Mouse (Mus musculus) urinary bladder, postnatal 10 days (tissue): ENCODE measurements around the gene Elp6.

Source experiments
- DNase-seq: peaks from one replicate; pipeline ENCODE4 v3.0.0; 2022; ENCODE audit warnings: low spot score

Gene Elp6

GRCm38 (mm10) chr9:110304969-110305651 is at the start of gene Elp6:
Gene Elp6, plus strand, starts transcription at chr9:110305173.
- DNase-seq: peak; percentile 51

- DNase-seq: no peak
These were observed 49.5 kb upstream of the Elp6 start for GRCm38 (mm10) chr9:110255407-110256019.

GRCm38 (mm10) chr9:110258646-110259045 is 46.3 kb upstream of the Elp6 start:
- no peak for DNase-seq

GRCm38 (mm10) chr9:110259118-110259517 is 45.9 kb upstream of the Elp6 start:
- no peak for DNase-seq

GRCm38 (mm10) chr9:110263181-110263580 is 41.8 kb upstream of the Elp6 start:
- DNase-seq: no peak

GRCm38 (mm10) chr9:110264991-110265390 is 40.0 kb upstream of the Elp6 start:
- DNase-seq: no peak

- no peak for DNase-seq
These were observed 36.6 kb upstream of the Elp6 start for GRCm38 (mm10) chr9:110268416-110268815.

- DNase-seq: no peak
These were observed 32.6 kb upstream of the Elp6 start for GRCm38 (mm10) chr9:110272330-110272729.

GRCm38 (mm10) chr9:110273507-110273906 is 31.5 kb upstream of the Elp6 start:
- no peak for DNase-seq

GRCm38 (mm10) chr9:110275882-110276281 is 29.1 kb upstream of the Elp6 start:
- no peak for DNase-seq

GRCm38 (mm10) chr9:110277431-110277881 is 27.5 kb upstream of the Elp6 start:
- DNase-seq: no peak

GRCm38 (mm10) chr9:110284075-110284697 is 20.8 kb upstream of the Elp6 start:
- no peak for DNase-seq

- DNase-seq: no peak
These were observed 17.6 kb upstream of the Elp6 start for GRCm38 (mm10) chr9:110287321-110287924.

GRCm38 (mm10) chr9:110293254-110293718 is 11.7 kb upstream of the Elp6 start:
- no peak for DNase-seq

- DNase-seq: no peak
These were observed 11.0 kb upstream of the Elp6 start for GRCm38 (mm10) chr9:110293873-110294415.

GRCm38 (mm10) chr9:110294786-110295185 is 10.2 kb upstream of the Elp6 start:
- DNase-seq: no peak

GRCm38 (mm10) chr9:110296867-110297627 is 7.9 kb upstream of the Elp6 start:
- DNase-seq: peak; percentile 28

GRCm38 (mm10) chr9:110304516-110304915 is 457 bp upstream of the Elp6 start:
- no peak for DNase-seq

- DNase-seq: no peak
These were observed 1.4 kb downstream of the Elp6 start for GRCm38 (mm10) chr9:110306371-110306770.

GRCm38 (mm10) chr9:110314706-110315105 is 9.7 kb downstream of the Elp6 start:
- DNase-seq: no peak

GRCm38 (mm10) chr9:110315410-110315809 is 10.4 kb downstream of the Elp6 start:
- no peak for DNase-seq

GRCm38 (mm10) chr9:110315904-110316303 is 10.9 kb downstream of the Elp6 start:
- no peak for DNase-seq
